Mouse (Mus musculus) right cerebral cortex, postnatal 36 days (tissue): Measurements from ENCODE around the gene Fbxl17.

Experiments
- DNase-seq, 2 experiments: peaks; one replicate each; pipeline ENCODE4 v3.0.0; 2022; ENCODE audit warnings: low spot score in 2 of 2, mixed read lengths in 1 of 2

The Fbxl17 gene

GRCm38 (mm10) chr17:63220821-63221220, 279.0 kb downstream of the Fbxl17 start:
- no peak for DNase-seq

DNA sequence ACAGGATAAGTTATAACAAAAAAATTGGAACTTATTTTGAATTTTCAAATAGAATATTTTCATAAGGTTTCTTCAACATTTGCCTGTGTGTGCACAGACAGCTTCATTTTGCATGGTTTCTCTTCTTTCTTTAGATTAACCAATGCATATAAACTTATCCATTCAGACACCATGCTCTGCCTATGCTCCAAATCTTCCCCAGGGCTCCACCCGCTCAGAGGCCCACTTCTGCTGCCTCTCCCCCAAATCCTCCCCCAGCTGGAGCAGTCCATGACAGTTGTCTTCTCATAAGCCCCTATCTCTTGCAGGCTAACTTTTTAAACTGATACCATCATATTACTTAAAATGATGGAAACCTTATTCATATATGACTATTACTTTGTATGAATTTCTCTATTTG, 282.8 kb downstream of the Fbxl17 start:
- no peak for DNase-seq

DNA sequence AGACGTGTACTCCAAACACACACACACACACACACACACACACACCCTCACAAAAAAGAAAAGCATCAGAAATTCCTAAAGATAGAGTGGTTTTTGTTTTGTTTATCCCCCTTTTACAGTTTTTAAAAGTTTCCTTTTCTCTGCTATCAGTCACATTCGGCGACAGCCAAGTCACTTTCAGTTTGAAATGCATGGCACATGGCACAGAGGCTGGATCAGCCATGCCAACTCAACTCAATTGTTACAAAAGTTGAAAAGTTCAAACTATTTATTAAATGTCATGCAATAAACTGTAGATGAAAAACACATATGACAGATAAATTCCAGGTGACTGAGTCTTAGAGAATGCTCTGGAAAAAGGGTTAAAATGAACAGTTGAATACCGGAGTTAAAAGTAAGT, 287.8 kb downstream of the Fbxl17 start:
- DNase-seq = no peak

GRCm38 (mm10) chr17:63209151-63209550, 290.7 kb downstream of the Fbxl17 start:
- DNase-seq = peak; percentile 26 to 51

DNA sequence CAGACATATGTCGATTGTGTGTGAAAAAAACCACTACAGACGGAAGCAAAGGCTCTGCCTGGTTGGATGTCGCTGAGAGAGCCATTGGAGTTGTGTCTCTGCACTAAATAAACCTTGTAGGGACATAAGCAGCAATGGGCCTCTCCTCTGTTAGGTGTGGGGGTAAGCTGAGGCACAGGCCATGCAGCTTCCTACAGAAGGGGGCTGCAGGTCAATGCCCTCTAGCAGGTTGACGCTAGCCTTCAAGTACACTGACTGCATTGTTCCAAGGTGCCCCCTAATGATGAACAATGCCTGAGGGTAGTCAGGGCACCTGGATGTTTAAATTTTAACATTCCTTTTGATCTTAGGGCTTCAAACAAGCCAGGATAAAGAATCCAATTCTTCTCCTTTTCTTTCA, 291.5 kb downstream of the Fbxl17 start:
- DNase-seq = no peak

DNA sequence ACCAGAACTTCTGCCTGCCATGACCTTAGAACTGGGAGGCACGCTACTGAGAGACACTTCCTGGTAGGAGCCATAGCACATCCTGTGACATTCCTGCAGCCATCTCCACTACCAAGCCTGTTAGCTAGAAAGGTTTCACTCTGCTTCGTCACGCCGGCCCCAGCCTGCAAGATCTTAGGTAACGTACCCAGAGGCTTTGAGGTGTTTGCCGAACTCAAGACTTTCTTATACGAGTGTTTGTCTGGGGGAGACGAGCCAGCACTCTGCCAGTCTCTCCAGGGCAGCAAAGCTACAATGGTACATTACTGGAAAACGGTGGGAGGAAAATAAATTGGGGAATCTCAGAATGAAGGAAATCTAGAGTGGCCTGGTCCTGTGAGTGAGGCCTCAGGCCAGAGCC, 292.1 kb downstream of the Fbxl17 start:
- no peak for DNase-seq

GRCm38 (mm10) chr17:63205316-63205715, 294.5 kb downstream of the Fbxl17 start:
- DNase-seq = no peak

GRCm38 (mm10) chr17:63203582-63204190, 296.1 kb downstream of the Fbxl17 start:
- DNase-seq = no peak

GRCm38 (mm10) chr17:63198703-63199102, 301.1 kb downstream of the Fbxl17 start:
- DNase-seq = no peak

DNA sequence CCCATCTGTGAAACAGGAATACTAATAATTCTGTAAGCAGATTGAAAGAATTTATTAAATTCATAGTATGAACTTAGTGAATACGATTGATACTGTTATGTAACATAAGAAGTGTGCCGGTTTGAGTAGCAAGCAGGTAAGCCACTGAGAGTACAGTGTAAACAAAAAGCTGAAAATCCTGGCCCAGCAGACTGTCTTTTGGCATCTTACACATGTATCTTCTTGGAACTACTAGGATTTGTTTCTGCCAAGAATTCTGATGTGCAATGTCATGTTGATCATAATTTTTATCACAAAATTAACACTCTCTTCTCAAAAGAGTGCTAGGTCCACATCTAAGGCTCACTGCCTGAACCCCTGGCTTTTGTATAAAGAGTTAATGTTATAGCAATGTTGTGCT, 304.3 kb downstream of the Fbxl17 start:
- no peak for DNase-seq

DNA sequence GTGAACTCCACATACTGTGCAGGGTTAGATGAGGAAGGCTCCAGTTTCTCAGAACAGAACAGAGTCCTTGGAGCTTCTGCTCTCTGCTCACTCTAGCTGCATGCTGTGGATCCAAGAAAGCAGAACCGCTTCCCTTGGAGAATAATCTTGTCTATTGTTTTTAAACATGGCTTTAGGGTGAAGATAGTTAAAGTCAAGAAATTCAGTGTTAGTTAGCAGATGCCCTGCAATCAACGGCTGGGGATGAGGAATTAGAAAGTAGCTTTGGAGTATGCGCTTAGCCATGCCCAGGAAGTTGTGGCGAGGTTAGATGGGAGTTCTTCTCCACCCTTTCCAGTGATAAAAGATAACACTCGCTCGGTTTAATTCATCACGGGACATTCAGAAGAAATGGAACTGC, 306.6 kb downstream of the Fbxl17 start:
- no peak for DNase-seq

DNA sequence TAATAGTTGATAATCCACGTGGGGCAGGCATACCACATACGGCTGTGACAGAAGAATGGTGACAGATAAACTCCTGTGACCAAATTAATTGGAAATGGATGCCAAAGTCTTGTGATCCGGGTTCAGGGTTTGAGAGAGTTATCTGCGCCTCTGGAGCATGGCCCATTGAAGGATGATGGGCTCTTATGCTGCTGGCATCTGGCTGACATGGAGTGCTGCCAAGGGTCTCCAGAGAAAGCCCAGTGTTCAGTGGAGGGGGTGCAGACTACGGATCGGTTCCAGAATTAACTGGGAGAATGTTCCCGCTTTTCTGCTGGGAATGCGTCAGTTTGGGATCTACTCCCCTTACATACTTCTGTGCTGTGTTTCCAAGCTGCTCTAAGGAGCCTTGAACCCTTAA, 308.5 kb downstream of the Fbxl17 start:
- DNase-seq = no peak

DNA sequence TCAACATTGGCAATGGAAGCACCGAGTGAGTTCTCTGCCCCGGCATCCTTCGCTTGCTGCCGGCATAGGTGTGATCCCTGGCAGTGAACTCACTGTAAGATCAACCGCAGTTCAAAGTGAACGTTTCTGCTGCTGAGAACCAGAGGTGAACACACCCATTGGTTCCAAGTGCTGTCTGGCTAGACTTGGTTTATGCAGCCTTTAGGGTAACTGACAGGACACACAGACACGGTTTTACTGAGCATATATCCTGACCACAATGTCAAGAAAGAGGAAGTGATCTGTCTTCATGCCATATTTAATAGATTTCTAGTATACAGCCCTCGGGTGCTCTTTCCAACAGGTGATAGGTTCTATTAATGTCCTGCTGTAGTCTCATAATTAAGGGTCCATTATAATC, 310.5 kb downstream of the Fbxl17 start:
- no peak for DNase-seq

DNA sequence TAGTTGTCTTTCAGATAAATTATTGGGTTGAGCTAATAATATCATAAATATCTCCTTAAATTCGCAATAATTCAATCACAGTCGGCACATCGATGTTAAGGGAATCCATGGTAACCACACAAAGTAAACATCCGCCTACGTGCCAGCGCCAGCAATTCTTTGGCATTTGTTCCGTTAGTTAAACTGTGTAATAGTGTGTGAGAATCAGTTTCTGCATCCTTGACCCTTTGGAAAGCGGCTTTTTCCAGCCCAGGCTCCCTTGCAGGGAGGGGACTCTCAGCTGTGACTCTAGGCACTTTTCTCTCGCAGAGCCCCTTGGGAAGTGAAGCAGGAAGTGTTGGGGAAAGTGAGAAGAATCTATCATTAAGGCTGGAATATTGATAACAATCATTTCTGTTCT, 314.3 kb downstream of the Fbxl17 start:
- DNase-seq = no peak

DNA sequence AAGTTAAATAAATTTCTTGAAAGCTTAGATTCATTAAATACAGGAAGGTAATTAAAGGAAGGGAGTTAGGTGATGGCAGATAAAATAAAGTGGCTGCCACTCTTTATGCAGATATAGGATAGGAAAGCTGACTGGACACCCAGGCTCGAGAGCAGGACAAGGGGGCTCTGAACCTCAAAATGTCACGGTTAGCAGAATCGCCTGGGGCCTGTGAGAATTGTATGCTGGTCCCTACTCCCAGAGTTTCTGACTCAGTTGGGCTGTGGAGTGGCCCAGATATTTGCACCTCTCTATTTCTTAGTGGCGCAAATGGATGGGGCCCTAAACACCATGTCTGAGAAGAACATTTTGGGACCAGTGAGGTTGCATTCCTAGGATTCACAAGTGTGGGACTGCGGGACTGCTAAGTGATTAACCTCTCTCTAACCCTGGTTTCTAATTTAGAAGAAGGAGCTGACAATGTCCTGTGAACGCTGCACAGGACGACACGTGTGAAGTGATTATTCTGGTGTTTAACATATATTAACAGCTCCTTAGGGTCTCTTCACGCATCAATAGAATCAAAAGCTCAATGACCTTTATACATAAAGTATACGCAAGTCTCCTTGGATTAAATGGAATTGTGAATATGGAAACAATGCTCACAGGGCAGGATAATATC, 314.8 kb downstream of the Fbxl17 start:
- no peak for DNase-seq

DNA sequence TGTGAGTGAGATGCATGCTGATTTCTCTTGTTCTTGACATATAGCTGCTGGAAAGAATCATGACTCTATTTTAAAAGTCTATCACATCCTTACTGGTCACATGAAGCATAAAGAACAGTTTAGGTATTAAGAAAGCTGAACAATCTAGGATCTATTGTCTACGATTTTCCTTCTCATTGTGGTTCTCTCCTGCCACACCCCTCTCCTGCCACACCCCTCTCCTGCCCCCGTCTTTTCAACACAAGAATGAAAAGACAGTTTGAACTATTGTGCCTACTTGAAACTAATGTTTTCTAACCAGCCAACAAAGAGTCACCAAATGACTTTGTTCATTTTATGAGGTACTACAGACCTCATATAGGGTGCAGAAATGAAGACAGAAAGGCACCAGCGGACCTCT, 316.4 kb downstream of the Fbxl17 start:
- DNase-seq = no peak

DNA sequence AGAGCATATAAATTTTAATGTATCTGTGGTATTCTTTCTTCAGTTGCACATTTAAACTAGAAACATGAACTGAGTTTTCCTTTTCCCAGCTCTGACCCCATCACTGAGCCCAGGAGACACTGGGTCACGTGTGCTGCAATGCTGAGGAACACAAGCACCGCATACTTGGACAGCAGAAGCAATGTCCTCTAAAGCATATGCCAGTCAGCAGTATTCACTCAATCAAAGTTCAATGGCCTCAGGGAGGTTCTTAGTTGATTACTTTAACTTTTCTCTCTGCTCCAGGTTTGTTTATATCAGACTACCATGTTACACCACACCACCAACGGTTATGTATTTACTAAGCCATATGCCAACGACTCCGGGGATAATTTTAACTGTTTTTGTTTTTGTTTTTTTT, 318.2 kb downstream of the Fbxl17 start:
- no peak for DNase-seq

GRCm38 (mm10) chr17:63180042-63180441, 319.8 kb downstream of the Fbxl17 start:
- DNase-seq = no peak

DNA sequence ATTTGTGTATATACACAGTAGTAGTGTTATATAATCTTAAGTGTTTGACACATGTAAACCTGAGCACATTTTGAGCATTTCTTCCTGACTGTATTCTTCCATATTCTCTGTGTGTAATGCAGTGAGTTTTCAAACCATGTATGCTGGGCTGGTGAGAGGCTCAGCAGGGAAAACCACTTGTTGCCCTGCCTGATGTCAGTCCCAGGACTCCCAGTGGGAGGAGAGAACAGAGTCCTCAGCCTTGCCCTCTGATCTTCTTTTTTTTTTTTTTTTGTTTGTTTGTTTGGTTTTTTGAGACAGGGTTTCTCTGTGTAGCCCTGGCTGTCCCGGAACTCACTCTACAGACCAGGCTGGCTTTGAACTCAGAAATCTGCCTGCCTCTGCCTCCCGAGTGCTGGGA, 321.5 kb downstream of the Fbxl17 start:
- no peak for DNase-seq

DNA sequence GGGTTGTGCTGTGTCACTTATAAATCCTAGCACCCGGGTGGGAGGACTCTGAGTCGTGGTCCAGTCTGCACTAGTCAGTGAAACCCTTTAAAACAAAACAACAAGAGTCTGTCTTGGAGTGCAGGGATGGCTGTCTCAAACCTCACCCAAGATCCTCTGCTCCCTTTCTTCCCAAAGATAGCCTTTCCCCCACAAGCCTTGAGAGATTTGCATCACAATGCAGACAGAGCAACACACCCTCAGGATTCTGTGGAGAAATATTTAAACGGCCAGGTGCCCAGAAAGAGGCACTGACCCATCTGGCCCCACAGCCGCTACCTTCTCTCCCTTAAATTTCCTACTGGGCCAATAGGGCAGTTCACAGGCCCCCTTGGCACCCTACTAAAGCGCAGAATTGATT, 323.4 kb downstream of the Fbxl17 start:
- DNase-seq = no peak

DNA sequence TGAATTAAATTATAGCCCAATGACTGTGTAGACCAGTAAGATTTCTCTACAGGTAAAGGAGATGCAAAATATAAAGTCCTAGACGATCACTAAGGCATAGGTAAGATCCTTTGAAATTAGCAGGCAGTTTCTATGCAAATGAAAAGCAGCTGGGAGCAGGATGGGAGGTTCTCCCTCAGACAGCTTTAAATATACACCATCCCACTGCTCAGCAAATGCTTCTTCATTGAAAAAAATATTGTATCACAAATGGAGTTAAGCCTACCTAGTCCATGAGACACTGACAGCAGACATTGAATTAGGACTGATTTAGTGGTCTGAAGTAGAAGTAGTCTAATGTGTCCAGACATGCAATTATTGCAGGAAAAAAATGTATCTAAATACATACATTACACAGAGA, 327.1 kb downstream of the Fbxl17 start:
- DNase-seq = no peak

DNA sequence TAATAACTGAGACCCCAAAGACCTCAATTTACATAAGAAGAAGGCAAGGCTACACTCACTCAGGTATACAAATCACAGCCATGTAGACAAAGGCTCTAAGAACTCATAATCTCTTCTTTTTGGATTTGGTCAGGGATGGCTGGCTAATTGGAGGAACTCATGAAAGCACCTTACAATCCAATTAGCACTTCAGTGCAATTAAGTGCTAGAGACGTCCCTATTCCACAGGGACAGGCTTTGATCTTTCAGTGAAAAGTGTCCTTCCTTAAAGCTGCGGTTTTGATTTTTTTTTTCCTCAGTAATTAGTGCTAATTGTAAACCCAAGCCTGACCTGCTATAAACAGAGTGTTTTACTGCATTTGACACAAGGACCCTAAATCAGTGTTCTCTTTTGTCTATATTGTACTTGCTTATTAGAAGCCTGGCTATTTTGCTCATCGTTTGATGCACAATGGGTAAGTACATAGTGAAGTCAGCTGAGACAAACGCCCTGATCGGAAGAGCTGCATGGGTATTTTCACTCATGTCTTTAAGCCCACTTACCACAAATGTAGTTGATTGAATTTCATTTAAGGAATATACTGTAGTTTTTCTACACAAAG, 327.8 kb downstream of the Fbxl17 start:
- DNase-seq = no peak

DNA sequence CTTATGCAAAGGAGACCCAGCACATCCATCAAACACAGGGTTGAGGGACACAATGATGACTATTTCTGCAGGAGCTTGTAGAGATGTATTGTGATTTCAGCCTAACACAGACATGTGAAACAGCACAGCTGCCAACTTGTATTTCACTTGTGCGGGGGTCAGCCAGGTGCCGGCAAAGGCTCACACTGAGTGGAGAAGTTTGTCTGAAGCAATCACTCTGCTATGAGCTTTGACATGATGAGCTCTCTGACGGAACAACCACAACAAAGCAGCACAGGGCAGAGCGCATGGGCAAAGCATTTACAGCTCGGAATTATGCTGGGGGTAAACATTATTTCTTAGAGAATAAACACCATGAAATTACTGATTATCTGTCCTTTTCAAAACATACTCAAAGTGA, 328.6 kb downstream of the Fbxl17 start:
- no peak for DNase-seq
